Mouse (Mus musculus) cerebellum, adult 2 months (tissue): ENCODE measurements around the gene Tspan5. TPM values are rescaled to one million over a fixed set of nuclear protein-coding genes. Genes with fewer than 3 reads are reported as not detected.
A peak's percentile ranks its signal among the peaks of the same experiment; 100 is the strongest.

Experiments used
- DNase-seq, 2 experiments: peaks; one replicate each; pipeline ENCODE4 v3.0.0; 2021
- H3K27ac ChIP-seq: fragments of 200-500 bp; 2 replicates; pipeline ENCODE4 v1.5.1; 2012; ENCODE audit warnings: low read length, control low read depth, inconsistent platforms; ENCODE audit not compliant: insufficient read depth
- H3K27me3 ChIP-seq: fragments of 200-500 bp; 2 replicates; pipeline ENCODE4 v1.6.1; 2012; ENCODE audit warnings: inconsistent platforms, mild to moderate bottlenecking, low read length, moderate library complexity; ENCODE audit not compliant: control insufficient read depth, insufficient read depth
- H3K4me1 ChIP-seq: fragments of 200-500 bp; 2 replicates; pipeline ENCODE4 v1.6.1; 2011; ENCODE audit warnings: low read length; ENCODE audit not compliant: control insufficient read depth, insufficient read depth
- H3K4me3 ChIP-seq: fragments of 200-500 bp; replicated peaks from 2 replicates; pipeline ENCODE3; 2011; ENCODE audit warnings: mild to moderate bottlenecking, low read depth, low read length, control low read depth; ENCODE audit not compliant: insufficient read depth
- CTCF ChIP-seq: fragments of 200-500 bp; IDR thresholded peaks from 2 replicates; pipeline ENCODE4 v1.5.1; 2011; ENCODE audit warnings: low read depth, mild to moderate bottlenecking, control low read depth, low read length, moderate library complexity, borderline replicate concordance; ENCODE audit not compliant: insufficient read depth
- POLR2A ChIP-seq: fragments of 200-500 bp; IDR thresholded peaks from 2 replicates; pipeline ENCODE4 v1.6.1; 2011; ENCODE audit warnings: low read length, control low read depth, borderline replicate concordance; ENCODE audit not compliant: insufficient read depth
- WGBS: fragments of 180-500 bp; shearing (Covaris S2); methylation state at CpG from one replicate; pipeline ENCODE4 v1.1.7; 2018; 5-methylcytosine and 5-hydroxymethylcytosine counted together
- polyA plus RNA-seq: library from polyadenylated mRNA; depleted of rRNA; stranded (reverse); fragments of >200 nt; gene quantifications from 2 replicates; pipeline ENCODE4 v1.2.3, GENCODE M21; 2012

The Tspan5 gene
- polyA plus RNA-seq, 1 experiment = 166 TPM

DNA sequence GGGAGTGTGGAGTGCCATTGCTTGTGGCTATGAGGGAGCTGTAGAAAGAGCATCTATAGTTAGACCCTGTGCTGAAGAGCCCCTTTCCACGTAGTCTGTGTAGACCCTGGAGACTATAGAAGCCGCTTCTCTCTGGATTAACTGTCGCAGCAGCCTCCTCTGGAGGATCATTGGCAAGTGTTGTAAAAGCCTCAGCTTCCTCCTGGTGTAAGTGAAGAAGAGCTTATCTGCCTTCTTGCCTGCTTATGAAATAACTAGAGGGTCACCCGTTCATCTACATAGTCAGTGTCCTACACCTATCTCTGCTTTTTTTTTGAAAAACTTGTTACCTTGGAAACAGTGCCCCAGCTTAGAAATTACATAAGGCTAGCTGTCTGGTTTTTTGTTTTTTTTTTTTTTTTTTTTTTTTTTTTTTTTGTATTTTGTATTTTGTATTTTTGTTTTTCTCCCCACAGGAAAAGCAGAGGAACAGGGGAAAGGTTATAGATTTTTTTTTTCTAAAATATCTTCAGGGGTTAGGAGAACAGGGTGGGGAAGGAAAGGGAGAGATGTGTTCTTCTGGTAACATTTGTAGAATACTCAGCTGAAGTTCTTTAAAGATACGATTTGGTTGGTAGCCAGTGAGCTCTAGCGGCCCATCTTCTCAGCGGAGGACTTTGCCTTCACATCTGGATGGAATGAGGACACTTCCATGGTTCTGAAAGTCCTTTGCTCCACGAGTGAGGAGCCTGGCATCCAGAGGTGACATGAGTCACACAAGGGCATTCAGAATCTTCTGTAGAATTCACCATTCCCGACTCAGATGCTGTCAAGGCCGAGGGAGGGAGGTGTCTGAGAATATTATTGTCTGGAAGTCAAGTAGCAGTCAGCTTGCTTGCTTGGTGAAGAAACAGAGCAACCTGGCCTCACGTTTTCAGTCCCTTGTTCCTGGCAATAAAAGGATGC lies 62.4 kb downstream of the Tspan5 start:
- TF ChIP-seq CTCF (no peak), POLR2A (no peak)
- Histone ChIP-seq H3K27ac (peak overlapping the region; percentile 65), H3K4me1 (peaks cover 61% of the 10 kb centered on the region), H3K27me3 (no peaks in the 10 kb centered on the region), H3K4me3 (no peak overlapping the region)
- peak in 1 of 2 experiments; percentile 48 for DNase-seq
- 46% methylated on average over 11 of the region's 11 CpGs for WGBS

DNA sequence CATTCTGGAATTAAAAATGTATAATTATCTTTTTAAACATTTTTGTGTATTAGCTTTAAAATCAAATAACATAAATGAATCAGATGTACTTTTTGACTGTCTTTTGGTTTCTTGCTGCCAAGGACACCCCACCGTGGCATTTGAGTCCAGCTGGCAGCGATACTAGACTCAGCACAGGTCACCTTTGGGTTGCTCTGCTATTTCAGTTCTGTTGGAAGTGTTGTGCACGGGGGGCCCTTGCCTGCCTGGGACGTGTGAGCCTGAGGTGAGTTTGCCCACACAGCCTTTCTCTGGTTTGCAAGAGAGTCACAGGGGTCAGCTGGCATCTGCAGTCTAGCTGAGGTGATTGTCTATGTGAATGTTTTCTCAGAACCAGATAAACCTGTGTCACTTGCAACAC lies 65.8 kb downstream of the Tspan5 start:
- TF ChIP-seq POLR2A (no peak), CTCF (no peak)
- no peak overlapping the region for H3K4me3 ChIP-seq
- 0 out of 2 replicates have a peak overlapping the region, but pooled peaks have one; percentile 9 for H3K27ac ChIP-seq
- H3K4me1 ChIP-seq = peaks cover 58% of the 10 kb centered on the region
- H3K27me3 ChIP-seq = no peaks in the 10 kb centered on the region
- 13% methylated on average over 4 of the region's 4 CpGs for WGBS
- DNase-seq = peak; percentile 59 to 60

DNA sequence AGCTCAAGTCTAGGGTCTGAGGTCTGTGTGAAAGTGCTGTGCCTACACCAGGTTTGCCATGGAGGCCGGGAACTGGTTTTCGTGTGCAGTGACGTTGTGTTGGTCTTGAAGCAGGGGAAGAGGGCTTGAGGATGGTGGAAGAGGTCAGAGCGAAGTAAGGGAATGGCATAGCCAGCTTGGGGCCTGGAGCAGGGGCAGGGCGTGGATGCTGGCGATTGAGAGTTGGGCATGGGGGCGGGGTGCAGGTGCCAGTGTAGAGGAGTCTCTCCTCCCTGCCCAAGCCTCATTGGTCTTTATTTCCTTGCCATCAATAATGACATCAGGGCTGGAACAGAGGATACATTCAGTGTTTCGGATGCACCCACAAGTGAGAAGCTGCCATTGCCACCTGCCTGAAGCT lies 67.5 kb downstream of the Tspan5 start:
- peaks cover 60% of the 10 kb centered on the region for H3K4me1 ChIP-seq
- H3K4me3 ChIP-seq = no peak overlapping the region
- H3K27ac ChIP-seq = peak overlapping the region; percentile 26; the same call in 1 of the 2 replicates
- TF ChIP-seq CTCF (no peak), POLR2A (no peak)
- no peak for DNase-seq
- 80% methylated on average over 8 of the region's 8 CpGs for WGBS
- H3K27me3 ChIP-seq = no peaks in the 10 kb centered on the region

DNA sequence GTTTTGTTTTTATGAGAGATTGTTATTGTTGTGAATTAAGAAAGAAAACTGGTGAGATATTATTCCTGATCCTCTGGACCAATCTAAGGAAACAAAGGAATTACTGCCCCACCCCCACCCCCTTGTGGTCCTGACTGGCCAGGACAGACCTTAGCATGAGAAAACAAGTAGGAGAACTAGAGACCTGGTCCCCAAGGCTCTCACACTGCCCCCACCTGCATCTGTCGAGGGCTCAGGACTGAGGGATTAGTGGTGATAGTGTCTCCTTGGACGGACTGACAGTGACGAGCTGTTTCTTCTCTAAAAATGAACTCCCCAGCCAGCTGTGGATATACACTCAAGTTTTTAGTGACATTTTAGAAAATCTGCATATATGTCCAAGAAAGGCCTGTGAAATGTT lies 70.6 kb downstream of the Tspan5 start:
- TF ChIP-seq CTCF = no peak
- TF ChIP-seq POLR2A = no peak
- Histone ChIP-seq H3K4me1 (peaks cover 61% of the 10 kb centered on the region), H3K4me3 (no peak overlapping the region), H3K27me3 (no peaks in the 10 kb centered on the region), H3K27ac (no peak overlapping the region)
- no peak for DNase-seq
- WGBS = 61% methylated on average over 3 of the region's 3 CpGs

DNA sequence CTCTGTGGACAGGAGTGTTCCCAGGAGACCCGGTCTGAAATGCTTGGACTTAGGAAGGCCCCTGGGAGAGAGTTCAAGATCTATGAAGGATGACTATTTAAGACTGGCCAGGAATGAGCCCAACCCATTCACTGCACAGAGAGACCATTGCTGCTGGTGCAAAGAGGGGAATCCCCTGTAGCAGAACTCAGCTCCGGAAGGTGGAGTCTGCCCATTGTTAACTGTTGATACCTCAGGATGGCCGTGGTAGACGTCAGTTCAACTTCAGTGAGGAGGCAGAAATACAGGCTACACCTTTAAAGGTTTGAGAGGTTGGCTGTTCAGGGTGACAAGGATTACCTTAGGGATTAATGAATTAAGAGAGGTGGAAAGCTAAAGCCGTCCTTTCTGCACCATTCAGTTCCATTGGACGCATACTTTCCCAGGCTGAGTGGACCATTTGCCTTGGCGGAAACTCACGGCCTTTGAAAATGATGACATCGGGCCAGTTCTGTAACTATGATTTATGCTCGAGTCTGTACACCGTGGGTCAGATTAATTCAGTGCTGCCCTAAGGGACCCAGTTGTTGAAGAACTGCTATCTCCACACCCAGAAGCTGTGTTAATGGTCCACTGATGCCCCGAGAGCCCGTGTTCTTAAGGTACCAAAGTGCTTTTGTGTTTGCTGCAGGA lies 71.3 kb downstream of the Tspan5 start:
- DNase-seq = no peak
- Histone ChIP-seq H3K27me3 (no peaks in the 10 kb centered on the region), H3K27ac (no peak overlapping the region), H3K4me3 (no peak overlapping the region), H3K4me1 (peaks cover 62% of the 10 kb centered on the region)
- WGBS = 66% methylated on average over 13 of the region's 13 CpGs
- no peak for TF ChIP-seq POLR2A
- no peak for TF ChIP-seq CTCF

DNA sequence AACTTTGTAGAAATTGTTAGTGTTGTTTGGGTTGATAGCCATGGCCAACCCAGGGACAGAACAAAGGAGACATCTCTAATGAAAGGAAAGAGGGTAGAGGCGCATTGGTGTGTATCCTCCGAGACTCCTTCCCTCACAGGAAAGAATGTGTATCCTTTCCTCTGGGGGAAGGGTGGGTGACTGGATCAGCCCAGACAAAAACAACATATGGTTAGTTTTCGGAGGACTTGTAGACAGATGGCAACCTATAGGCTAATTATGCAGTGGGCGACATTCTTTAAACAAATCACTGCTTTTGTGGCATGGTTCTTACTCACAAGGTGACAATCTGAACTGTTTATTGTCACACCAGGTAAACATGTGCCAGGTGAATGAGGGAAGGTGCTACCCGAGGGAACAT lies 72.5 kb downstream of the Tspan5 start:
- H3K4me3 ChIP-seq = no peak overlapping the region
- H3K27me3 ChIP-seq = no peaks in the 10 kb centered on the region
- no peak for TF ChIP-seq POLR2A
- TF ChIP-seq CTCF = no peak
- peaks cover 63% of the 10 kb centered on the region for H3K4me1 ChIP-seq
- no peak for DNase-seq
- peak overlapping the region; percentile 94; the same call in 1 of the 2 replicates for H3K27ac ChIP-seq
- 34% methylated on average over 5 of the region's 5 CpGs for WGBS

DNA sequence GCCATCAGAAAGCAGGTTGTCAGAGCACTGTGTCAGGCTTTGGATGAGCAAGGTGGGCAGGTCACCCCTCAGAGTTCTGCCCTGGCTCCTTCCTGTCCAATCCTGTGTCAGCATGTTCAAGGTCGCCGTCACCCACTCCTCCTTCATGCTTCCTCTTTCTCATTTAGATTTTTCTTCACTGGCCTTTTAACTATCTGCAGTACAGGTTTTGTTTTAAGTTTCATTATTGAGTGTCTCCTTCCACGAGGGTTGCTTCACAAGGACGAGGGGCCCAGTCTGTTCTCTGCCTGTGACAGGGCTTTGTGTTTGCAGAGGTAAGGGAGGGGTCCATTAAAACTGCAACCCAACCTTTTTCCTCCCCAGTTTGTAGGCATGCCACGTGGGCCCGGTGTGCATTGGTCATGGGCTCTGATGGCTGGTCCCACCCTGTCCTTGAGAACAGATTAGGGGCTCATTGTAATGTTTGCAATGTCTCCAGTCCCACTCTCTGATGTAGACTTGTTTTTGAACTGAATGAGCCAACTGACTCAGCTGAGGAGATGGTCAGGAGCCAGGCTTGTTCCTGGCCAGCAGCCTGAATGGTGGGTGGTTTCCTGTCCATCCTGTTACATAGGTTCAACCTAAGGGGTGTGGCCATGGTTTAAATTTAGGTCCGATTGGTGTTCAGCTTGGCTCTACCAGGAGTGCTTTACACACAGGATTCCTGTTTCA lies 73.3 kb downstream of the Tspan5 start:
- TF ChIP-seq CTCF (no peak), POLR2A (no peak)

More for the DNA sequence above, 73.3 kb downstream of the Tspan5 start:
- Histone ChIP-seq H3K27ac (peak overlapping the region; percentile 94), H3K4me3 (peak overlapping the region; percentile 10), H3K27me3 (no peaks in the 10 kb centered on the region), H3K4me1 (peaks cover 60% of the 10 kb centered on the region)
- DNase-seq = peak; percentile 85 to 93
- WGBS = 40% methylated on average over 7 of the region's 7 CpGs
